Comparison of ENCODE assay signal across 20 mouse cellular contexts in genomic region chr5:28277279-28277678, GRCm38 (mm10). TPM values are rescaled to one million over a fixed set of nuclear protein-coding genes. Genes with fewer than 3 reads are reported as not detected.
"Had no signal": no experiment of that assay in that cellular context is flagged by ENCODE, and none has a peak within 500 bp of the region (broad histone marks: within the 10 kb centered on the region; RNA-seq: fewer than 3 reads in every experiment).

No protein-coding gene starts in this region.

- H3K27me3 ChIP-seq: neural tube, embryonic 12.5 days; neural tube, embryonic 13.5 days; neural tube, embryonic 15.5 days; stomach, embryonic 15.5 days had no signal

- H3K36me3 ChIP-seq: neural tube, embryonic 12.5 days; neural tube, embryonic 13.5 days; neural tube, embryonic 15.5 days; stomach, embryonic 15.5 days had no signal

- H3K9me3 ChIP-seq: neural tube, embryonic 12.5 days; neural tube, embryonic 13.5 days; neural tube, embryonic 15.5 days; stomach, embryonic 15.5 days had no signal

- H3K9ac ChIP-seq: neural tube, embryonic 12.5 days; neural tube, embryonic 13.5 days; neural tube, embryonic 15.5 days; stomach, embryonic 15.5 days had no signal

- H3K4me1 ChIP-seq: neural tube, embryonic 12.5 days; neural tube, embryonic 13.5 days; neural tube, embryonic 15.5 days; stomach, embryonic 15.5 days had no signal

- H3K4me3 ChIP-seq: neural tube, embryonic 12.5 days; neural tube, embryonic 13.5 days; neural tube, embryonic 15.5 days; stomach, embryonic 15.5 days had no signal

- DNase-seq: retina, postnatal 1 day; right cerebral cortex, adult 18-20 months; right cerebral cortex, postnatal 14 days; right cerebral cortex, postnatal 25 days; right cerebral cortex, postnatal 4 days; spleen, adult 18-20 months; thymus, adult 18-20 months; thymus, adult 2 months; thymus, postnatal 14 days; thymus, postnatal 25 days; thymus, postnatal 36 days; thymus, postnatal 4 days had no signal

- H3K27ac ChIP-seq: neural tube, embryonic 12.5 days; neural tube, embryonic 13.5 days; neural tube, embryonic 15.5 days; stomach, embryonic 15.5 days; stomach, postnatal 0 days had no signal

- H3K4me2 ChIP-seq: neural tube, embryonic 12.5 days; neural tube, embryonic 13.5 days; neural tube, embryonic 15.5 days; stomach, embryonic 15.5 days had no signal

RNA-seq across cellular contexts. Expression of gene Cnpy1, which starts 31.7 kb away (rescaled TPM):
- polyA plus RNA-seq: spleen, adult 2 months; stomach, embryonic 14.5 days; thymus, adult 2 months; thymus, postnatal 0 days had no signal
